Mouse (Mus musculus) midbrain, postnatal 0 days (tissue): Measurements from ENCODE around the gene Nfia. TPM values are rescaled to one million over a fixed set of nuclear protein-coding genes. Genes with fewer than 3 reads are reported as not detected.

ENCODE experiments used
- ATAC-seq: fragments of 200-750 bp; cut with Nextera tagmentation; 2 replicates; pipeline ENCODE4 v1.8.0; 2017; ENCODE audit warnings: moderate number of reproducible peaks, mild to moderate bottlenecking, moderate TSS enrichment, moderate library complexity; ENCODE audit not compliant: low FRiP score
- DNase-seq: peaks from one replicate; pipeline ENCODE4 v3.0.0-alpha.2; 2015; ENCODE audit warnings: low spot score
- H3K27ac ChIP-seq: fragments of 300-500 bp; sonication (generic); 2 replicates; pipeline ENCODE4 v1.5.1; 2014; ENCODE audit warnings: low read depth, mild to moderate bottlenecking, low read length, mixed read lengths
- H3K27me3 ChIP-seq: fragments of 300-500 bp; sonication (generic); 2 replicates; pipeline ENCODE4 v1.6.1; 2014; ENCODE audit warnings: low read length, control low read depth, mixed read lengths; ENCODE audit not compliant: insufficient read depth
- H3K36me3 ChIP-seq: fragments of 300-500 bp; sonication (generic); 2 replicates; pipeline ENCODE4 v1.6.1; 2014; ENCODE audit warnings: low read length, control low read depth, mixed read lengths; ENCODE audit not compliant: insufficient read depth
- H3K4me1 ChIP-seq: fragments of 300-500 bp; sonication (generic); 2 replicates; pipeline ENCODE4 v1.6.1; 2014; ENCODE audit warnings: mild to moderate bottlenecking, control low read depth, antibody characterized with exemption, low read length, mixed read lengths; ENCODE audit not compliant: insufficient read depth
- H3K4me2 ChIP-seq: fragments of 300-500 bp; sonication (generic); 2 replicates; pipeline ENCODE4 v1.6.1; 2014; ENCODE audit warnings: low read depth, mild to moderate bottlenecking, low read length, mixed read lengths; ENCODE audit not compliant: poor library complexity, severe bottlenecking
- H3K4me3 ChIP-seq: fragments of 300-500 bp; sonication (generic); 2 replicates; pipeline ENCODE4 v1.5.1; 2014; ENCODE audit warnings: low read depth, mild to moderate bottlenecking, low read length, moderate library complexity
- H3K9ac ChIP-seq: fragments of 300-500 bp; sonication (generic); replicated peaks from 2 replicates; pipeline ENCODE4 v1.6.1; 2014; ENCODE audit warnings: mild to moderate bottlenecking, low read length, moderate library complexity, mixed read lengths; ENCODE audit not compliant: poor library complexity, severe bottlenecking
- H3K9me3 ChIP-seq: fragments of 300-500 bp; sonication (generic); 2 replicates; pipeline ENCODE4 v1.6.1; 2016; ENCODE audit warnings: low read length, control low read depth
- CTCF ChIP-seq: IDR thresholded peaks from 2 replicates; pipeline ENCODE4 v1.5.1; 2016; ENCODE audit warnings: antibody characterized with exemption, mild to moderate bottlenecking
- WGBS: fragments of 180-500 bp; shearing (Covaris S2); extraction: QIAGEN DNeasy Blood & Tissue Kit; methylation state at CpG from one replicate; pipeline ENCODE4 v1.1.7; 2014; 5-methylcytosine and 5-hydroxymethylcytosine counted together
- polyA plus RNA-seq: library from polyadenylated mRNA; unstranded; fragments of >200 nt; fragmentation: Nextera tagmentation; extraction: Ambion mirVana; gene quantifications from 2 replicates; pipeline ENCODE4 v1.2.1, GENCODE M21; 2015
- total RNA-seq: library from RNA; depleted of rRNA; stranded (reverse); fragments of >200 nt; gene quantifications from 2 replicates; pipeline ENCODE4 v1.2.3, GENCODE M21; 2014; rRNA removed

The Nfia gene
- 45.9 and 51.7 TPM in 2 replicates for total RNA-seq
- polyA plus RNA-seq = 29.9 and 35.7 TPM in 2 replicates

DNA sequence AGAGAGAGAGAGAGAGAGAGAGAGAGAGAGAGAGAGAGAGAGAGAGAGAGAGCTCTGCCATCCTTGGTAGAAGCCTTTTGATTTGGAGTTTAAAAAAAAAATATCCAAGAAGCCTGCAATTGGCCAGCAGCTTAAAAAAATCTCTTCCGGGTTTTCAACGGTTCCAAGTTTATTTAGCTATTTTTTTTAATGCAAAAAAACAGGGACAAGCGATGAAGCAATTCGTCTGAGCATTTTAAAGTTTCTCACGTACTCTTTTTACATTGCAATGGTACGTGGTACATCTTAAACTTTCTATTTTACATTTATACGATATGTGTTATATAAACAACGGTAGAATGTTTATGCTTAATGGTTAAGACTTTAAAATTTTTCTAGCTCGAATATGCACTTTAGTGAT, at the start of gene Nfia:
TSS of gene Nfia (plus strand) at position 94 of the 400 bp plus-strand sequence.
- Histone ChIP-seq H3K27ac (peak within 1 kb of the TSS; percentile 69), H3K36me3 (no peaks in the 10 kb centered on the region), H3K4me3 (peak within 1 kb of the TSS; percentile 45), H3K9ac (peak within 1 kb of the TSS; percentile 33; the same call in 1 of the 2 replicates), H3K9me3 (no peaks in the 10 kb centered on the region), H3K27me3 (peaks cover 21% of the 10 kb centered on the region), H3K4me1 (0 out of 2 replicates have a peak, but pooled peaks cover 2% of the 10 kb centered on the region), H3K4me2 (peak within 1 kb of the TSS; percentile 58)
- under 1% methylated on average over 9 of the region's 9 CpGs for WGBS
- TF ChIP-seq CTCF = no peak
- DNase-seq = peak; percentile 54
- no peak for ATAC-seq

DNA sequence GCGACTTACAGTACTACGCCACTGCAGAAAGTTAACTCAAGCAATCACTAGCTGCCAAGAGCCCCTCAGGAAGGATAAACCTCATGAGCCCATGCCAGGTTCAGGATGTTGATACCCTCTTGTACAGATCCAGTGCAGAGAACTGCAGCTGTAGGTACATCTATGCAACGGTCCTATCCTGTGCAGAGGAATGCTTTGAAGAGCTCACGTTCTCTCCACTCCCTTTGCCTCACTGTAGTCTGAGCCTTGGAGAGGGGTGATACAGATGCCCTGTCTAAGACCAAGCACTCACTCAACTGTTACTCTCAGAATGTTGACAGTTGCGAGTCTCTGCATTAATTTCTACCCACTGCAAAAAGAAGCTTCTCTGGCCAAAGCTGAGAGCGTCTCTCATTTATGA, 49.2 kb upstream of the Nfia start:
- ATAC-seq = no peak
- no peak for TF ChIP-seq CTCF

DNA sequence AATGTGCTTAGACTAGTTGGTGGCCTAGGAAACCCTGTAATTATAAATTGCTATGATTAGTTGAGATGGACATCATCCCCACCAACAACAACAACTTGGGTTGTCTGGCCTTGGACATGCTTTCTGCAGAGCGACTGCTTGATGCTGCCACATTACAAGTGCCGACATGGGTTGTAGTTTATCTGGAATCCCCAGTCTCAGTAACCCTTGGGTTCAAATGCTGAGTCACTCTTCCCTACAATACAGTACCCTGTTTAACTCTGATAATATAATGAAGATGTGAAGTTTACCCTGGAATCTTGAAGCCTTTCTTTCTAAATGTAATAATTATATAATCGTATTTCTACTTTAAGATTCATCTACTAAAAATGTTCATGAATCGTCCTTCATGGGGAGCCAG, 44.0 kb upstream of the Nfia start:
- no peaks in the 10 kb centered on the region for H3K4me1 ChIP-seq
- H3K27ac ChIP-seq = no peak overlapping the region
- no peaks in the 10 kb centered on the region for H3K36me3 ChIP-seq
- 94% methylated on average over 4 of the region's 4 CpGs for WGBS
- no peaks in the 10 kb centered on the region for H3K9me3 ChIP-seq
- no peaks in the 10 kb centered on the region for H3K27me3 ChIP-seq
- no peak for DNase-seq
- H3K9ac ChIP-seq = no peak overlapping the region
- no peak for TF ChIP-seq CTCF
- no peak overlapping the region for H3K4me3 ChIP-seq
- ATAC-seq = no peak
- H3K4me2 ChIP-seq = no peak overlapping the region

More for the DNA sequence above, 49.2 kb upstream of the Nfia start:
- DNase-seq = no peak
- H3K36me3 ChIP-seq = no peaks in the 10 kb centered on the region
- 93% methylated on average over 6 of the region's 6 CpGs for WGBS
- no peaks in the 10 kb centered on the region for H3K27me3 ChIP-seq
- H3K9ac ChIP-seq = no peak overlapping the region
- H3K4me2 ChIP-seq = no peak overlapping the region
- no peaks in the 10 kb centered on the region for H3K4me1 ChIP-seq
- H3K27ac ChIP-seq = no peak overlapping the region
- H3K9me3 ChIP-seq = no peaks in the 10 kb centered on the region
- H3K4me3 ChIP-seq = no peak overlapping the region

- Histone ChIP-seq H3K9me3 (no peaks in the 10 kb centered on the region), H3K9ac (no peak overlapping the region), H3K27ac (no peak overlapping the region), H3K4me1 (no peaks in the 10 kb centered on the region), H3K4me2 (no peak overlapping the region), H3K4me3 (no peak overlapping the region), H3K27me3 (no peaks in the 10 kb centered on the region), H3K36me3 (no peaks in the 10 kb centered on the region)
- 59% methylated on average over 6 of the region's 6 CpGs for whole genome bisulfite sequencing
- no peak for ATAC-seq
- TF ChIP-seq CTCF = no peak
- DNase-seq = no peak
These were observed 42.5 kb upstream of the Nfia start for GRCm38 (mm10) chr4:97729999-97730398.

DNA sequence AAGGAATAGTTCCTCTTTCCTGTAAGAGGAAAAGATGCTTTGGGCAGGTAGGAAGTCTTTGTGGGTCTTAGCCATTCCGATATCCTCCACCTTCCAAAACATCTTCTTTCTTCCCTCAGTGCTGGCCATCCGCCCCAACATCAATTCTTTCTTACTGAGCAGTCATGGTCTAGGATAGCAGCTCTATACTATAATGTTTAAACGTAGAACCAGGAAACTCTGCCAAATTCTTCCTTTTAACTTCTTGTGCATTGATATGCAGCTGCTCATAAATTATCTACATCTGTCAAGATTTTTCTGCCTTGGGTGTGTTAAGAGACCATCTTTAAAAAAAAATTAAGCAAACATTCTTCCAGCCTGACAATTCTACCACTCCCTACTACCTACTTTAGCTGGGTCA, 42.1 kb upstream of the Nfia start:
- WGBS = 84% methylated on average over 3 of the region's 3 CpGs
- DNase-seq = no peak
- Histone ChIP-seq H3K9me3 (no peaks in the 10 kb centered on the region), H3K27ac (no peak overlapping the region), H3K27me3 (no peaks in the 10 kb centered on the region), H3K36me3 (no peaks in the 10 kb centered on the region), H3K4me3 (no peak overlapping the region), H3K9ac (no peak overlapping the region), H3K4me2 (no peak overlapping the region), H3K4me1 (no peaks in the 10 kb centered on the region)
- ATAC-seq = no peak
- no peak for TF ChIP-seq CTCF

DNA sequence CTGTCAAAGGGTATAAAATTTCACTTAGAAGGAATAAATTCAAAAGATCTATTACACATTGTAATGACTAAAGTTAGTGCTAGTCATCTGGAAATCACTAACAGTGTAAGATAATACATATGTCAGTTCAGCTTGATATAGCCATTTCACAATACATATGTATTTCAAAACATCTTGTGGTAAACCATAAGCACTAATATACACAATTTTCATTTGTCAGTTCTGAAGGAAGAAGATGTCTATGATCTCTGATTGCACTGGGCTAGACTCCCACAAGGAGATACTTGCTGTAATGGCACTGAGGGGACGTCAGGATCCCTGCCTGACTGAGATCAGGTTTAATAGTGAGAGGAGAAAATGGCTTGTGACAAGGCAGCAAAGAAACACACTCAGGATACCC, 39.1 kb upstream of the Nfia start:
- no peaks in the 10 kb centered on the region for H3K27me3 ChIP-seq
- H3K4me2 ChIP-seq = no peak overlapping the region
- no peak overlapping the region for H3K9ac ChIP-seq
- no peak for TF ChIP-seq CTCF
- H3K4me3 ChIP-seq = no peak overlapping the region
- DNase-seq (no peak), ATAC-seq (no peak)
- no peaks in the 10 kb centered on the region for H3K4me1 ChIP-seq
- no peaks in the 10 kb centered on the region for H3K36me3 ChIP-seq
- H3K27ac ChIP-seq = no peak overlapping the region
- no peaks in the 10 kb centered on the region for H3K9me3 ChIP-seq
- WGBS = 40% methylated on average over 1 of the region's 1 CpGs
